Mouse (Mus musculus) liver, embryonic 13.5 days (tissue): ENCODE data around the gene Stmn1. TPM values are rescaled to one million over a fixed set of nuclear protein-coding genes. Genes with fewer than 3 reads are reported as not detected.

Experiments
- ATAC-seq: fragments of 200-750 bp; cut with Nextera tagmentation; 2 replicates; pipeline ENCODE4 v1.8.0; 2017; ENCODE audit warnings: low read depth, mild to moderate bottlenecking, moderate number of reproducible peaks, moderate library complexity
- DNase-seq: peaks from one replicate; pipeline ENCODE4 v3.0.0; 2022
- H3K27ac ChIP-seq: fragments of 300-500 bp; sonication (generic); 2 replicates; pipeline ENCODE4 v1.5.1; 2015; ENCODE audit warnings: moderate library complexity, mild to moderate bottlenecking, inconsistent platforms
- H3K27me3 ChIP-seq: fragments of 300-500 bp; sonication (generic); 2 replicates; pipeline ENCODE4 v1.6.1; 2015; ENCODE audit warnings: mild to moderate bottlenecking, inconsistent platforms
- H3K36me3 ChIP-seq: fragments of 300-500 bp; sonication (generic); 2 replicates; pipeline ENCODE4 v1.6.1; 2015; ENCODE audit warnings: mild to moderate bottlenecking, inconsistent platforms
- H3K4me1 ChIP-seq: fragments of 300-500 bp; sonication (generic); replicated peaks from 2 replicates; pipeline ENCODE4 v1.6.1; 2015; ENCODE audit warnings: inconsistent platforms
- H3K4me2 ChIP-seq: fragments of 300-500 bp; sonication (generic); 2 replicates; pipeline ENCODE4 v1.6.1; 2015; ENCODE audit warnings: inconsistent platforms, mild to moderate bottlenecking, moderate library complexity
- H3K4me3 ChIP-seq: fragments of 300-500 bp; sonication (generic); replicated peaks from 2 replicates; pipeline ENCODE4 v1.5.1; 2015; ENCODE audit warnings: mild to moderate bottlenecking, inconsistent platforms
- H3K9ac ChIP-seq: fragments of 300-500 bp; sonication (generic); 2 replicates; pipeline ENCODE4 v1.6.1; 2015; ENCODE audit warnings: mild to moderate bottlenecking, inconsistent platforms
- H3K9me3 ChIP-seq: fragments of 300-500 bp; sonication (generic); replicated peaks from 2 replicates; pipeline ENCODE4 v1.6.1; 2016; ENCODE audit warnings: inconsistent platforms
- WGBS: fragments of 180-500 bp; shearing (Covaris S2); methylation state at CpG from one replicate; pipeline ENCODE4 v1.1.7; 2015; ENCODE audit not compliant: insufficient replicate concordance; 5-methylcytosine and 5-hydroxymethylcytosine counted together
- polyA plus RNA-seq: library from polyadenylated mRNA; unstranded; fragments of >200 nt; fragmentation: Nextera tagmentation; extraction: Ambion mirVana; gene quantifications from 2 replicates; pipeline ENCODE4 v1.2.1, GENCODE M21; 2015

The Stmn1 gene
- polyA plus RNA-seq, 1 experiment from 2014 or later = 514 TPM

DNA sequence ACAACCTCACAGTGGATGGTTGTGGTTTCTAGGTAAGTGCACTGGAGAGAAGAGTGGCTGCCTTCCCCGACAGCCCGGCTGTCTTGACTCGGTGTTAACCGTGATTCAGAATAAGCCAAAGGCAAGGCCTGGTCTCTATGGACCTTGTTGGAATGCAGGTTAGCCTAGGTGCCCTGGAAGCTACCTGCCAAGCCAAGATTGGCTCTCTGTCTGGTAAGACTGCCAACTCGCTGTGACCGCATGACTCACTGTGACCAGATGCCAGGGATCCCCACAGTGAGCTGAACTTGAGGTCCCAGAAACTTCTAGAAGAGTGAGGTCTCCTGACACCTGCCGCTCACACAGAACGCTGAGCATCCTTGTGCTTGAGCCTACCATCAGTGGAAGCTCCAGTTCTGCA, 8.8 kb downstream of the Stmn1 start:
- Histone ChIP-seq H3K4me2 (no peak overlapping the region), H3K27ac (no peak overlapping the region), H3K4me1 (peaks cover 9% of the 10 kb centered on the region; the same call in 1 of the 2 replicates), H3K27me3 (peaks cover 5% of the 10 kb centered on the region; the same call in 1 of the 2 replicates), H3K4me3 (no peak overlapping the region), H3K36me3 (peaks cover 45% of the 10 kb centered on the region), H3K9me3 (no peaks in the 10 kb centered on the region), H3K9ac (no peak overlapping the region)
- DNase-seq = no peak
- ATAC-seq = no peak
- WGBS = 89% methylated on average over 8 of the region's 8 CpGs

DNA sequence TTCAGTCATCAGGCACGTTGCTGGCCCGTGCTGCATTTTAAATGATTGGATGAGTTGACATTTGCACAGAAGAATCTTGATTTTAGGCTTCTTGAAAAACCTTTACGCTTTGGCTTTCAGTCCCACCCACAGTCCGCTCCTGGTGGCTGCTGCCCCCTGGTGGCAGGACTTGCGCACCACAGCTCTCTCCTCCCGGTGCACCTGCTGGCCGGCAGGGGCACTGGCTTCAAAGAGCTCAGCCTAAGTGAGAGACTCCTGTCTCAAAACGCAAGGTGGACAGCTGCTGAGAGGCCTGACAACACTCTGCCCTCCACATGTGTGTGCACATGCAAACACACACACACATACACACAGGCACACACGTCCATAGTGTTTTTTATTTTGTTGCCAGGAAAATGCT, 9.9 kb downstream of the Stmn1 start:
- H3K4me2 ChIP-seq = 0 out of 2 replicates have a peak overlapping the region, but pooled peaks have one; percentile 12
- peaks cover 33% of the 10 kb centered on the region for H3K36me3 ChIP-seq
- WGBS = 5% methylated on average over 9 of the region's 9 CpGs
- DNase-seq (peak; percentile 81), ATAC-seq (peak; percentile 54)
- H3K9ac ChIP-seq = no peak overlapping the region
- peaks cover 7% of the 10 kb centered on the region; the same call in 1 of the 2 replicates for H3K4me1 ChIP-seq
- no peaks in the 10 kb centered on the region for H3K9me3 ChIP-seq
- peaks cover 11% of the 10 kb centered on the region for H3K27me3 ChIP-seq
- H3K27ac ChIP-seq = no peak overlapping the region
- H3K4me3 ChIP-seq = no peak overlapping the region

DNA sequence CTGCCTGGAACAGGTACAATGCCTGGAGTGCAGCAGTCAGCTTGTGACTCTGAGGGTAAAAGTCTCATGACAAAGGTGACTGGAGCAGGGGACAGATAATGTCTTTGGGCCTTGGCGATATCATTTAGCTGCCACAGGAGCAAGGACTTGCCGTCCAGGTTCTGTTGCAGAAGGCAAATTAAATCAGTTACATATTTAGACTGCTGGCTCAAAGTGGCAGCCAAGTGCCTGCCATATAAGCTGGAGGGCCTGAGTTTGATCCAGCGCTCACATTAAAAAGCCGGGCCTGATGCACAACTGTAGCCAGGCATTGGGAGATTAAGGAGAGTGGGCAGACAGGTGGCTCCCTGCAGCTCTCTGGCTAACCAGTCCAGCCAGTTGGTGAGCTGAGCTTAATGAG, 11.7 kb downstream of the Stmn1 start:
- no peaks in the 10 kb centered on the region for H3K9me3 ChIP-seq
- no peak for ATAC-seq
- WGBS = 72% methylated on average over 4 of the region's 4 CpGs

DNA sequence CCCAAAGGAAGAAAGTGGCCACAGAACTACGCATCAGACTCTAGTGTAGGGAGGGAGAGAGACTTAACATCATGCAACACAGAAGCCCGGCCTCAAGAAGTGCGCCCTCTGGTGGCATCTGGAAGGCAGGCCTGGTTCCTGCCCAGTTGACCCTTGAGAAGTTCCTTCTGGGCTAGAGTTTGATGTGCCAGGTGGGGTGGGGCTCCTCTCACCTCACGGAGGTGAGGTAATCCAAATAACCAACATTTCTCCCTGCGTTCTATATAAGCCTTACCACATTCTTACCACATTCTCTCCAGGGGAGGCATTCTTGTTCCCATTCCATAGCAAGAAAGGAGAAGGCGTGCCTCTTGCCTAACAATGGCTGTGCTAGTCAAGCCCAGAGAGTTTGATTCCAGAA, 12.7 kb downstream of the Stmn1 start:
- H3K4me1 ChIP-seq = peaks cover 9% of the 10 kb centered on the region; the same call in 1 of the 2 replicates
- ATAC-seq (no peak; the same call in 1 of the 2 replicates), DNase-seq (peak; percentile 49)
- H3K9me3 ChIP-seq = no peaks in the 10 kb centered on the region
- H3K9ac ChIP-seq = no peak overlapping the region
- 15% methylated on average over 6 of the region's 6 CpGs for WGBS
- H3K4me3 ChIP-seq = no peak overlapping the region
- peaks cover 9% of the 10 kb centered on the region for H3K36me3 ChIP-seq
- H3K4me2 ChIP-seq = no peak overlapping the region
- peaks cover 21% of the 10 kb centered on the region for H3K27me3 ChIP-seq
- H3K27ac ChIP-seq = no peak overlapping the region

More for the DNA sequence above, 11.7 kb downstream of the Stmn1 start:
- Histone ChIP-seq H3K4me2 (no peak overlapping the region), H3K4me1 (peaks cover 7% of the 10 kb centered on the region; the same call in 1 of the 2 replicates), H3K27ac (no peak overlapping the region), H3K9ac (no peak overlapping the region), H3K4me3 (no peak overlapping the region), H3K27me3 (peaks cover 21% of the 10 kb centered on the region), H3K36me3 (peaks cover 19% of the 10 kb centered on the region)
- no peak for DNase-seq

- no peak for ATAC-seq
- H3K4me3 ChIP-seq = no peak overlapping the region
- H3K36me3 ChIP-seq = peaks cover 5% of the 10 kb centered on the region
- WGBS = 42% methylated on average over 6 of the region's 6 CpGs
- H3K9ac ChIP-seq = no peak overlapping the region
- no peak for DNase-seq
- peaks cover 9% of the 10 kb centered on the region; the same call in 1 of the 2 replicates for H3K4me1 ChIP-seq
- no peak overlapping the region for H3K4me2 ChIP-seq
- H3K27ac ChIP-seq = no peak overlapping the region; the same call in 1 of the 2 replicates
- peaks cover 21% of the 10 kb centered on the region for H3K27me3 ChIP-seq
- no peaks in the 10 kb centered on the region for H3K9me3 ChIP-seq
Measured at GRCm38 (mm10) chr4:134481270-134481669, 13.2 kb downstream of the Stmn1 start.

GRCm38 (mm10) chr4:134482442-134482841, 14.3 kb downstream of the Stmn1 start:
- H3K9ac ChIP-seq = no peak overlapping the region
- no peak overlapping the region for H3K27ac ChIP-seq
- H3K4me1 ChIP-seq = peaks cover 9% of the 10 kb centered on the region; the same call in 1 of the 2 replicates
- H3K4me2 ChIP-seq = no peak overlapping the region
- no peaks in the 10 kb centered on the region for H3K9me3 ChIP-seq
- H3K4me3 ChIP-seq = no peak overlapping the region
- H3K27me3 ChIP-seq = peaks cover 21% of the 10 kb centered on the region
- no peak for ATAC-seq
- WGBS = 61% methylated on average over 8 of the region's 8 CpGs
- no peaks in the 10 kb centered on the region for H3K36me3 ChIP-seq
- DNase-seq = no peak

DNA sequence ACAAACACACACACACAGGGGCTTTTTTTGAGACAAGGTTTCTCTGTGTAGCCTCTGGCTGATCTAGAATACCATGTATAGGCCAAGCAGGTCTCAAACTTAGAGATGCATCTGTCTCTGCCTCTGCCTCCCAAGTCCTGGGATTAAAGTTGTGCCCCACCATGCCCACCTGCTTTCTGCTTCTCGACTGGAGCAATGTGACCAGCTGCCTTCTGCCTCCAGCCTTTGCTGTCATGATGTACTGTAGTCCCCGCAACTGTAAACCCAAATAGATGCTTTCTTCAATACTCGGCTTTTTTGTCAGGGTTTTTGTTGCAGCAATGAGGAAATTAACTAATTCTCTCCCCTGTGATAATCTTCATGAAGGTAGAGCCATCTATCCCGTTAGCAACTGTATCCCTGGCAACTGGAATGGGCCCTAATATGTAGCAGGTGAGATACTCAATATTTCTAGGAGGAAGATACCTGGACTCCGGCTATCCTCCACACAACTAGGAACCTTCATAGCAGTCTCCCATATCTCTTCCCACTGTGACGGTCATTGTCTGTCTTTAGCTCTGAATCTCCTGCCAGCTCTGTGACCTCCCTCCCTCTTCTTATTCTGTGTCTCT, 15.1 kb downstream of the Stmn1 start:
- DNase-seq = no peak
- WGBS = 63% methylated on average over 6 of the region's 6 CpGs
- Histone ChIP-seq H3K27me3 (peaks cover 21% of the 10 kb centered on the region), H3K9ac (no peak overlapping the region), H3K27ac (no peak overlapping the region), H3K4me1 (peaks cover 6% of the 10 kb centered on the region; the same call in 1 of the 2 replicates), H3K9me3 (no peaks in the 10 kb centered on the region), H3K4me3 (no peak overlapping the region), H3K4me2 (no peak overlapping the region), H3K36me3 (no peaks in the 10 kb centered on the region)
- no peak for ATAC-seq

- Histone ChIP-seq H3K4me3 (no peak overlapping the region), H3K36me3 (no peaks in the 10 kb centered on the region), H3K4me2 (no peak overlapping the region), H3K27ac (no peak overlapping the region), H3K9ac (no peak overlapping the region), H3K9me3 (no peaks in the 10 kb centered on the region), H3K4me1 (peaks cover 6% of the 10 kb centered on the region; the same call in 1 of the 2 replicates), H3K27me3 (peaks cover 21% of the 10 kb centered on the region)
- WGBS = 52% methylated on average over 6 of the region's 6 CpGs
- ATAC-seq (no peak), DNase-seq (no peak)
Measured at GRCm38 (mm10) chr4:134483696-134484095, 15.6 kb downstream of the Stmn1 start.

GRCm38 (mm10) chr4:134484231-134484630, 16.1 kb downstream of the Stmn1 start:
- no peaks in the 10 kb centered on the region for H3K9me3 ChIP-seq
- peaks cover 8% of the 10 kb centered on the region for H3K4me1 ChIP-seq
- WGBS = 66% methylated on average over 10 of the region's 10 CpGs
- H3K36me3 ChIP-seq = no peaks in the 10 kb centered on the region
- no peak for DNase-seq
- H3K4me3 ChIP-seq = no peak overlapping the region
- H3K4me2 ChIP-seq = no peak overlapping the region
- no peak for ATAC-seq
- peaks cover 21% of the 10 kb centered on the region for H3K27me3 ChIP-seq
- H3K27ac ChIP-seq = no peak overlapping the region
- no peak overlapping the region for H3K9ac ChIP-seq

DNA sequence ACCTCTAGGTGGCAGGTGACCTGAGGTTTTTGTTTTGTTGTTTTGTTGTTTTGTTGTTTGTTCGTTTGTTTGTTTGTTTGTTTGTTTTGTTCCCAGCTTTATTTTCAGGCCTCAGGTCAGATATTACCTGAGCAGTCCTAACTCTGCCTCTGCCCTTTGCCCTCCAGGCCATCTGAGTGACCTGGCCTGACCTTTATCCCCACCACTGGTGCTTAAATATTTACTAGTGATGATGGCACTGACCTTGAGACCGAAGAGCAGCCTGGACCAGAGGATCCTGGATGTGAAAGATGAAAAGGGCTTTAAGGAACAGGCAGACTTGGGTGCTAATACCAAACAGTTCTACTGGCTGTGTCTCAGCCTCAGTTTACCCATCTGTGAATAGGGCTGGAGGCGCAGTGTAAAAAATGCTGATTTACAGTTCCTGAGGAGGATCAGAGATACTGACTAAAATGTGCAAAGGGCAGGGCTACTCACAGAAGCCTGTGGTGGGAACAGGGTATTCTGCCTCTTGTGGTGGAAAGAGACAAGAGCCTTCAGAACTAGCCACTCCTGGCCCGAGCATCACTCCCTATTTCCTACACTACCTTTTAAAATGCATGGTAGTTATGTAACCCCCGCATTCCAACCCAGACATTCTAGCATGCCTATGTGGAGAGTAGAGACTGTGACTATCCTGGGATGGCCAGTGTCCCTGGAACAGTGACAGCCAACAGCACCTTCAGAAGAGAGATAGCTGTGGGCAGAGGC, 17.2 kb downstream of the Stmn1 start:
- Histone ChIP-seq H3K27me3 (peaks cover 21% of the 10 kb centered on the region), H3K4me1 (peaks cover 19% of the 10 kb centered on the region), H3K4me2 (no peak overlapping the region), H3K9me3 (no peaks in the 10 kb centered on the region), H3K27ac (no peak overlapping the region), H3K4me3 (no peak overlapping the region), H3K9ac (no peak overlapping the region), H3K36me3 (no peaks in the 10 kb centered on the region)
- 60% methylated on average over 5 of the region's 5 CpGs for WGBS
- DNase-seq (no peak), ATAC-seq (no peak)

- DNase-seq (no peak), ATAC-seq (no peak)
- Histone ChIP-seq H3K9me3 (no peaks in the 10 kb centered on the region), H3K4me3 (no peak overlapping the region), H3K27me3 (peaks cover 10% of the 10 kb centered on the region; the same call in 1 of the 2 replicates), H3K4me2 (no peak overlapping the region), H3K4me1 (peaks cover 22% of the 10 kb centered on the region), H3K36me3 (no peaks in the 10 kb centered on the region), H3K27ac (no peak overlapping the region), H3K9ac (no peak overlapping the region)
- 79% methylated on average over 5 of the region's 5 CpGs for WGBS
Measured at GRCm38 (mm10) chr4:134488211-134488610, 20.1 kb downstream of the Stmn1 start.
